Mouse (Mus musculus) splenic B cell, adult 2 months (primary cell): ENCODE results near the gene Trpc5.
A peak's percentile ranks its signal among the peaks of the same experiment; 100 is the strongest.

Experiments
- DNase-seq: peaks from one replicate; pipeline ENCODE4 v3.0.0-alpha.2; 2011; ENCODE audit warnings: low read depth, low spot score
- H3K27me3 ChIP-seq: 2 replicates; pipeline ENCODE4 v1.6.1; 2012; ENCODE audit warnings: mild to moderate bottlenecking, low read length, moderate library complexity, mixed read lengths; ENCODE audit not compliant: control insufficient read depth, poor library complexity, insufficient read depth, severe bottlenecking
- H3K36me3 ChIP-seq: 2 replicates; pipeline ENCODE4 v1.6.1; 2012; ENCODE audit warnings: mild to moderate bottlenecking, low read length, moderate library complexity, mixed read lengths; ENCODE audit not compliant: control insufficient read depth, poor library complexity, insufficient read depth, severe bottlenecking

The Trpc5 gene

GRCm38 (mm10) chrX:144688142-144688206 is at the start of gene Trpc5:
TSS of gene Trpc5 (minus strand) at chrX:144688180.
- Histone ChIP-seq H3K27me3 (no peaks in the 10 kb centered on the region), H3K36me3 (no peaks in the 10 kb centered on the region)
- no peak for DNase-seq

- H3K36me3 ChIP-seq = no peaks in the 10 kb centered on the region
- no peaks in the 10 kb centered on the region for H3K27me3 ChIP-seq
- DNase-seq = no peak
Measured at GRCm38 (mm10) chrX:144716330-144716729, 28.4 kb upstream of the Trpc5 start.

GRCm38 (mm10) chrX:144689859-144690181 is 1.8 kb upstream of the Trpc5 start:
- DNase-seq = no peak
- H3K27me3 ChIP-seq = no peaks in the 10 kb centered on the region
- H3K36me3 ChIP-seq = no peaks in the 10 kb centered on the region

DNA sequence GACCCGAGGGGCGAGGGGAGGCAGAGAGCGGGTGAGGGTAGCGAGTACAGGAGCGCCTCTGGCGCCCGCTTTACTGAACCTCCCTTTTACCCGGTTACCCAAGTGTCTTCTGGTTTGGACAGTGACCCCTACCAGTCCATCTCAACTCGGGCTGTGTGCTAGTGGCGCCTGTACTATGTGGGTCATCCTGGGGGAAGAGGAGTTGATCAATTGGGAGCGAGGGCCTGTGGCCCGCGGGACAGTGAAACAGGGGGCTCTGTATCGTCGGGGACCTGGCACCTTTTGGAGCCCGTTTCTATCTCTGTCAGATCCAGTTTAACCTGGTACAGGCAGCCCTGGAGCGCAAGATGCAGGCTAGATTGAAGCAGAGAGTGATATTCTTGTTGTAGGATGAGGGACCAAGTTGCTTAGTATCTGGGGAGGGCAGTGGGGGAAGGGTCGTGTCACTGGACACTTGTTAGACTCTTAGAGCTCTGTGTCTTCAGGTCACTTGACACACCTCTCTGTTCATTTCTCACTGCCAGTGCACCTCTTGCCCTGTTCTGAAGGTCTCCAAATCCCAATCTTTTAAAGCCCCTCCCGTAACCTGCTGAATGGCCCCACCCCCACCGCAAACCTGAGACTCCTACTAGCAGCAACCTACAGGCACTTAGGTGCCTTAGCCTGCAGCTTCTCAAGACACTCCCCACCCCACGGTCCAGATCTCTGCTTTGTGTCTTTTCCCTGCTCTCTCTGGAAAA is 1.3 kb upstream of the Trpc5 start:
- Histone ChIP-seq H3K27me3 (no peaks in the 10 kb centered on the region), H3K36me3 (no peaks in the 10 kb centered on the region)
- DNase-seq = no peak

DNA sequence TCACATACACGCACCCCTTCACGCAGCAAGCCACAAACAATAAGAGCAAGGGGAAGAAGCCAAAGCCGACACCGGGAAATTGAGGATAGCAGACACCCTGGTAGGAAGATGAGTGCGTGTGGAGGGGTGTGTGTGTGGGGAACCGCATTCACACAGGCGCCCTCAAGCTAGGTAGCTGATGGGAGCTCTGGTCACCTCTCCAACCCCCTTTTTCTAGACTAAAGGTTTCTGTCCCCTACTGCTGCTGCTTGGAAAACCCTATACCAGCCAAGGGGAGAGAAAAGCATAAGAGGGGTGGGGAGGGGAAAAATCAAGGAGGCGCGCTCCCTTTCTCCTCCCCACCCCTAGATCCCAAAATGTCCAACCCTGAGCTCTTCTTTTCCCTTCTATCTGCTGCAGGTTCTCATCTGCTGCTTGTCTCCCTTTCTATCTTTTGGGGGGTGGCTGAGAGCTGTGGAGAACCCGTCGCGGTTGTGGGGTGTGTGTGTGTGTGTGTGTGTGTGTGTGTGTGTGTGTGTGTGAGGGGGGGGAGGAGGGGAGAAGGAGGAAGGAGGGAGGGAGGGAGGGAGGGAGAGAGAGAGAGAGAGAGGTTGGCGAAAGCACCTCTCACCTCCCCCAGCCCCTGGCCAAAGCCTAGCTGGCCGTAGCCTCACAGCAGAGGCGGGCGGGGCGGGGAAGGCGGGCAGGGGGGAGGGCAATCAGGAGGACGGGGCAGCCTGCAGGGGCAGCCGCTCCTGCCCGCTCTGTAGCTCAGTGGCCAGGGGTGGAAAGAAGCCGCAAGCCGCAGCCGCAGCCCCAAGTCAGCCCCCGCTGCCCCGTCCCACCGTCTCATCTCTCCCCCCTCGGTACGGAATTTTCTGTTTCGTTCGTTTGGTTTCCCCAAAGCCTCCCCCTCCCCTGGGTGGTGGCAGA is 483 bp upstream of the Trpc5 start, which contains the start of gene Rtl4:
Gene Rtl4, plus strand, starts transcription at position 701 of the 912 bp plus-strand sequence.
- Histone ChIP-seq H3K27me3 (no peaks in the 10 kb centered on the region), H3K36me3 (no peaks in the 10 kb centered on the region)
- no peak for DNase-seq

DNA sequence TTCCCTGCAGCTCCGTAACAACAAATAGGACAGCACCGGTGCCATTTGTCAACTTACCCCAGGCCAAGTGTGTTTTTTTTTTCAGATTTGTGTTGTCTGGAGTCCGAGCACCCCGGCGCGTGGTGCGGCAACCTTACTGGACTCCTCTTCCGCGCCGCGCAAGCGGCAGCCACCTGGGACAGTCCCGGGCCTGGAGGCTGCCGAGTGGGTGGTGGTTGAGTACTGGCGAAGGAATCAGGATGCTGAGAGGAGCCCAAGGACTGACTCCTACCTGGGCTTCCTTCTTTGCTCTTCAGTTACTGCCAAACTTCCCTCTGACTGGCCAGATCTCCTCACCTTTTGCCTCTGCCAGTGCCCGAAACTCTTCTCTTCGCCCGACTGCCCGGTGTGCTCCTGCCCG is 238 bp downstream of the Trpc5 start:
- DNase-seq = no peak
- H3K27me3 ChIP-seq = no peaks in the 10 kb centered on the region
- no peaks in the 10 kb centered on the region for H3K36me3 ChIP-seq

DNA sequence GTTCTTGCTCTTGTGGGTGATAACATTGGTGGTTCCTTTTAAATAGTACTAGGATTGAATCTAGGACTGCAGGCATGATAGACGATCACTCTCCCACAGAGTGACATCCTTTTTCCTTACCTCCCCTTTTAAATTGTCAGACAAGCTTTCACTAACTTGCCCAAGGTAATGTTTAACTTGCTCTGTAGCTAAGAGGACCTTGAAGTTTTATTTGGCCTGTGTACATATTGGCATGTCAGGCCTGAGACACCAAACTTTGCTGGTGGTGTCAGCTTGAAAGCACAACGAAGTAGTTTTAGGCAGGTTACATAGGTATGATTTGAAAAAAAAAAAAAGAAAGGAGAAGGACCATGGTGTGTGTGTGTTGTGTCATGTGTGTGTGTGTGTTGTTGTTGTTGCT is 35.8 kb downstream of the Trpc5 start:
- no peak for DNase-seq
- Histone ChIP-seq H3K27me3 (no peaks in the 10 kb centered on the region), H3K36me3 (no peaks in the 10 kb centered on the region)

DNA sequence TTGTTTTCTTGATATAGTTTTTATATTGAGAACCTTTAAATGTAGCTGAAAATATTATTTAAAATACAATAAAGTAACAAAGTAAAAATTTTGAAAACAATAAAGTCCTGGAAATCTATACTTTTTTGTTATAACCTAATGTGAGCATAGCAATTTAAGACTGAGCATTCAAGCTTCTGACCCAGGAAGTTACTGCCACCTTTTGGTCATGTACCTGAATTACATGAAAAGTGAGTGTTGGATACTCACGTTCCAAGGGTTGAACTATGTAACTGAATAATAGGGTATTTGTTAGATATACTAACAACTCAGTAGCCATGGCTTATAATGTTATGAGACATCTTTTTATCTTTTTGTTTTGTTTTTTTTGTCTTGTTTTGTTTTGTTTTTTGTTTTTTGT is 42.6 kb downstream of the Trpc5 start:
- DNase-seq = peak; percentile 66
- H3K27me3 ChIP-seq = no peaks in the 10 kb centered on the region
- no peaks in the 10 kb centered on the region for H3K36me3 ChIP-seq

GRCm38 (mm10) chrX:144644756-144645155 is 43.2 kb downstream of the Trpc5 start:
- DNase-seq = no peak
- Histone ChIP-seq H3K36me3 (no peaks in the 10 kb centered on the region), H3K27me3 (no peaks in the 10 kb centered on the region)

DNA sequence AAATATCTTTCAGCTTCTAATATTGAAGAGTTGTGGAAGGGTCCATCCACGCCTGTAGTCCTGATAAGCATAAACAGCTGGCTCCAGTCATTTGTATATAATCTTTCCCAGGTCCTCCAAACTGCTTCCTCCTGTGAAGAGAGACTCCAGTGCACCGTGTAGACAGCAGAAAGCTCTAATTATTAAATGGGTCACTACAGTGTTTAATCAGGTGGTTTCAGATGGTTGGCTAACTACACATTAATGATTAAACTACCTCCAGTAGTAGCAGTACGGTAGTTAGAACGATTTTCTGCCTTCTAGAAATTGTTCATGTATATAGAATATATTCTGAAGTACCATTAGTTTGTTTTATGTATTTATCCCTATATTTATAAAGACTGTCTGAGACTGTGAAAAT is 75.2 kb downstream of the Trpc5 start:
- DNase-seq = no peak
- no peaks in the 10 kb centered on the region for H3K27me3 ChIP-seq

DNA sequence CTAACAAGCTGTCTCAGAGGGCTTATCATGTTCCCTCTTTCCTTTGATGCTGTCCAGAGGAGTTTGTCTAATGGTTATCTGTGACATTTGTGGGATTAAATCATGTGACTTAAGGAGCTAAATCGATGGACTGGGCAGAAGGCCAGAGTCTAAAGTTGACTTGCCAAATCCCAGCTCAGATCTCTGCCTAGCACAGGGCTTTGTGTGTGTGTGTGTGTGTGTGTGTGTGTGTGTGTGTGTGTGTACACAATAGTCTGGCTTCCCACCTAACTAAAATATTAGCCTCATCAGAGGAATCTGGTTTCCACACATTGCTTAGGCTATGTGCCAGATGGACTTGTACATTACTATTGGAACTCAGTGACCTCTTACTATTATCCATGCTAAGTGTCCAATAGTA is 151.5 kb downstream of the Trpc5 start:
- no peak for DNase-seq
- H3K27me3 ChIP-seq = no peaks in the 10 kb centered on the region
- H3K36me3 ChIP-seq = no peaks in the 10 kb centered on the region

More for the DNA sequence above, 75.2 kb downstream of the Trpc5 start:
- no peaks in the 10 kb centered on the region for H3K36me3 ChIP-seq

GRCm38 (mm10) chrX:144526042-144526441 is 161.9 kb downstream of the Trpc5 start:
- Histone ChIP-seq H3K36me3 (no peaks in the 10 kb centered on the region), H3K27me3 (no peaks in the 10 kb centered on the region)
- DNase-seq = peak; percentile 84

DNA sequence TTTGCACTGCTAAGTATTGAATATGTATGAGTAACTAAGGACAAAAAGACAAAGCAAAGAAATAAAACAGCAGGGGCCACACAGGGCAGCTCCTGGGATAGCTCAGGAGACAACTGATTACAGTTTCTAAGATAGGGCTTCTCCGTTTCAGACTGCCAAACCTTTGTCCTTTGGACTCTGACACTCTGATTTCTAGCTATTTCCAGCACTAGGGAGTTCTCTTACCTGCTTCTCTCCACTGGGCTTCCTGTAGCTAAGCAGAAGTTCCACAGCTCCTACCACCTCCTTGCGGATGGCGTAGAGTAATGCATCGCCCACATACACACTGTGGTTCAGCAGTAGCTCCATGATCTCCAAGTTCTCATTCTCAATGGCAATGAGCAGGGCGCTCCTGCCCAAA is 164.7 kb downstream of the Trpc5 start:
- no peak for DNase-seq
- Histone ChIP-seq H3K27me3 (no peaks in the 10 kb centered on the region), H3K36me3 (no peaks in the 10 kb centered on the region)

GRCm38 (mm10) chrX:144491394-144491793 is 196.6 kb downstream of the Trpc5 start:
- DNase-seq = no peak
- Histone ChIP-seq H3K27me3 (no peaks in the 10 kb centered on the region), H3K36me3 (no peaks in the 10 kb centered on the region)

DNA sequence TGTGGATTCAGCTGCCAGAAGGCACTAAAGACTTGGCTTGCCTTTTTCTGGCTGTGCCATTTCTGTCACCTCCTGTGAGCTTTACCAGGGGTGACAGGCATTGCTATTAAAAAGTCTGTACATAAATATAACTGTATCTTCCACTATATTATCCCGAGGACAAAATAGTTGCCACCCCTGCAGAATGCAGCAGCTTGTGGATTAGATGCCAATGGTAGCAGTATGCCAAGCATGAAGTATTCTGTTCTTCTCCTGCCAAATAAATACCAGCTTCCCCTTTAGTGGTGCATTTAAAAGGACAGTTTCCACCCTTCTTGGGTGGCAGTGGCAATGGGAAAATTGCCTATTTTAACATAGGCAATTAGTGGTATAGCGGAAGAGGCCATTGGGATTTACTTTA is 223.6 kb downstream of the Trpc5 start:
- H3K36me3 ChIP-seq = no peaks in the 10 kb centered on the region
- H3K27me3 ChIP-seq = no peaks in the 10 kb centered on the region
- DNase-seq = no peak

GRCm38 (mm10) chrX:144456281-144456680 is 231.7 kb downstream of the Trpc5 start, which contains the start of gene Trpc5os:
TSS of gene Trpc5os (plus strand) at chrX:144456581.
- no peak for DNase-seq
- no peaks in the 10 kb centered on the region for H3K27me3 ChIP-seq
- no peaks in the 10 kb centered on the region for H3K36me3 ChIP-seq
